Mouse (Mus musculus) naive thymus-derived CD4-positive, alpha-beta T cell, adult 2 months (primary cell): ENCODE data around the gene Aatf.

Source experiments
- DNase-seq: peaks from one replicate; pipeline ENCODE4 v3.0.0-alpha.2; 2011; ENCODE audit warnings: low read depth

Gene Aatf

GRCm38 (mm10) chr11:84521751-84522299, 8.5 kb upstream of the Aatf start:
- DNase-seq = no peak

GRCm38 (mm10) chr11:84521071-84521390, 7.7 kb upstream of the Aatf start:
- DNase-seq = no peak

GRCm38 (mm10) chr11:84520269-84521070, 7.1 kb upstream of the Aatf start:
- no peak for DNase-seq

- DNase-seq = no peak
Measured at GRCm38 (mm10) chr11:84519576-84520268, 6.4 kb upstream of the Aatf start.

GRCm38 (mm10) chr11:84519036-84519435, 5.7 kb upstream of the Aatf start:
- DNase-seq = no peak

- no peak for DNase-seq
Measured at GRCm38 (mm10) chr11:84518261-84518660, 4.9 kb upstream of the Aatf start.

- no peak for DNase-seq
Measured at GRCm38 (mm10) chr11:84517431-84517830, 4.1 kb upstream of the Aatf start.

GRCm38 (mm10) chr11:84516501-84517240, 3.3 kb upstream of the Aatf start:
- DNase-seq = no peak

GRCm38 (mm10) chr11:84512031-84512430, 1.3 kb downstream of the Aatf start:
- DNase-seq = no peak

GRCm38 (mm10) chr11:84504296-84504695, 9.0 kb downstream of the Aatf start:
- DNase-seq = no peak

GRCm38 (mm10) chr11:84497944-84498343, 15.4 kb downstream of the Aatf start:
- DNase-seq = no peak

GRCm38 (mm10) chr11:84496901-84497300, 16.4 kb downstream of the Aatf start:
- no peak for DNase-seq

- DNase-seq = no peak
Measured at GRCm38 (mm10) chr11:84495774-84496173, 17.5 kb downstream of the Aatf start.

GRCm38 (mm10) chr11:84481661-84482060, 31.7 kb downstream of the Aatf start:
- no peak for DNase-seq

GRCm38 (mm10) chr11:84480451-84480850, 32.9 kb downstream of the Aatf start:
- DNase-seq = no peak

GRCm38 (mm10) chr11:84476641-84477040, 36.7 kb downstream of the Aatf start:
- no peak for DNase-seq

GRCm38 (mm10) chr11:84475991-84476390, 37.3 kb downstream of the Aatf start:
- DNase-seq = no peak

GRCm38 (mm10) chr11:84473093-84473667, 40.1 kb downstream of the Aatf start:
- DNase-seq = no peak

- no peak for DNase-seq
Measured at GRCm38 (mm10) chr11:84464571-84464970, 48.8 kb downstream of the Aatf start.

- no peak for DNase-seq
Measured at GRCm38 (mm10) chr11:84453901-84454300, 59.4 kb downstream of the Aatf start.

- no peak for DNase-seq
Measured at GRCm38 (mm10) chr11:84442554-84443331, 70.6 kb downstream of the Aatf start.
